Mouse (Mus musculus) lung, adult 2 months (tissue): ENCODE results near the gene Olfr1195.

Experiments
- CTCF ChIP-seq: fragments of 200-500 bp; IDR thresholded peaks from 2 replicates; pipeline ENCODE4 v1.5.1; 2011; ENCODE audit warnings: mild to moderate bottlenecking, low read length, control low read depth; ENCODE audit not compliant: insufficient read depth
- POLR2A ChIP-seq: fragments of 200-500 bp; IDR thresholded peaks from 2 replicates; pipeline ENCODE4 v1.6.1; 2011; ENCODE audit warnings: low read depth, mild to moderate bottlenecking, control low read depth, low read length, borderline replicate concordance; ENCODE audit errors: extremely low read depth

GRCm38 (mm10) chr2:88704497-88704896, 15.5 kb upstream of the Olfr1195 start, which contains the start of gene Olfr1196:
- TF ChIP-seq CTCF (no peak), POLR2A (no peak)
